Mouse (Mus musculus) C2C12 (cell line): Measurements from ENCODE around the gene Bmper. TPM values are rescaled to one million over a fixed set of nuclear protein-coding genes. Genes with fewer than 3 reads are reported as not detected.

ENCODE experiments used
- H3K27me3 ChIP-seq: one replicate; pipeline ENCODE4 v1.6.1; 2011; ENCODE audit not compliant: control insufficient read depth, insufficient read depth, insufficient read length
- H3K36me3 ChIP-seq: one replicate; pipeline ENCODE4 v1.6.1; 2011; ENCODE audit not compliant: control insufficient read depth, insufficient read depth
- H3K4me3 ChIP-seq: one replicate; pipeline ENCODE4 v1.5.1; 2011; ENCODE audit warnings: mild to moderate bottlenecking, control low read depth; ENCODE audit not compliant: poor library complexity, insufficient read depth, severe bottlenecking
- H3K79me2 ChIP-seq: one replicate; pipeline ENCODE4 v1.6.1; 2011; ENCODE audit not compliant: control insufficient read depth, insufficient read depth
- H3K79me3 ChIP-seq: one replicate; pipeline ENCODE4 v1.6.1; 2011; ENCODE audit warnings: low read depth, control low read depth
- H3ac ChIP-seq: one replicate; pipeline ENCODE3; 2011; ENCODE audit warnings: low read depth; ENCODE audit not compliant: control insufficient read depth, insufficient read length
- CEBPB ChIP-seq: IDR thresholded peaks from one replicate; pipeline ENCODE4 v1.6.1; 2011; ENCODE audit warnings: low read depth, mild to moderate bottlenecking, control low read depth, moderate library complexity
- CTCF ChIP-seq: IDR thresholded peaks from one replicate; pipeline ENCODE4 v1.5.1; 2011; ENCODE audit not compliant: control insufficient read depth, insufficient read depth, insufficient read length
- FOSL1 ChIP-seq: IDR thresholded peaks from one replicate; pipeline ENCODE4 v1.8.0; 2011; ENCODE audit warnings: mild to moderate bottlenecking, low read length; ENCODE audit not compliant: poor library complexity, insufficient read depth, severe bottlenecking
- MAX ChIP-seq: IDR thresholded peaks from one replicate; pipeline ENCODE4 v1.6.1; 2011; ENCODE audit warnings: mild to moderate bottlenecking, control low read depth
- MYOD1 ChIP-seq: IDR thresholded peaks from one replicate; pipeline ENCODE4 v1.6.1; 2011; ENCODE audit warnings: low read depth; ENCODE audit not compliant: control insufficient read depth, insufficient read length
- MYOG ChIP-seq: IDR thresholded peaks from one replicate; pipeline ENCODE4 v1.6.1; 2011; ENCODE audit not compliant: control insufficient read depth, insufficient read length; ENCODE audit errors: extremely low read depth
- USF1 ChIP-seq: IDR thresholded peaks from one replicate; pipeline ENCODE4 v1.6.1; 2011; ENCODE audit warnings: low read depth, mild to moderate bottlenecking, control low read depth, moderate library complexity
- polyA plus RNA-seq: library from polyadenylated mRNA; unstranded; fragments of >200 nt; fragmentation: generic; extraction: Trizol; gene quantifications from one replicate; pipeline ENCODE4 v1.2.1, GENCODE M21; 2012; ENCODE audit warnings: missing spikeins

Gene Bmper
- polyA plus RNA-seq, 1 experiment, result 1.2 TPM

GRCm38 (mm10) chr9:23438662-23439061 lies 215.8 kb downstream of the Bmper start:
- Histone ChIP-seq H3K4me3 (no peak overlapping the region), H3K79me3 (no peaks in the 10 kb centered on the region), H3K36me3 (no peaks in the 10 kb centered on the region), H3K27me3 (no peaks in the 10 kb centered on the region), H3K79me2 (no peaks in the 10 kb centered on the region), H3ac (no peak overlapping the region)
- no peak for TF ChIP-seq MAX
- TF ChIP-seq MYOD1, result no peak
- no peak for TF ChIP-seq MYOG
- no peak for TF ChIP-seq CEBPB
- TF ChIP-seq CTCF, result no peak
- TF ChIP-seq USF1, result no peak
- TF ChIP-seq FOSL1, result no peak

GRCm38 (mm10) chr9:23442168-23442567 lies 219.3 kb downstream of the Bmper start:
- H3K79me3 ChIP-seq, result no peaks in the 10 kb centered on the region
- H3K4me3 ChIP-seq, result no peak overlapping the region
- no peaks in the 10 kb centered on the region for H3K79me2 ChIP-seq
- no peaks in the 10 kb centered on the region for H3K27me3 ChIP-seq
- no peak overlapping the region for H3ac ChIP-seq
- TF ChIP-seq MYOD1 (no peak), CTCF (no peak), CEBPB (no peak), FOSL1 (no peak), USF1 (no peak), MYOG (no peak), MAX (no peak)
- no peaks in the 10 kb centered on the region for H3K36me3 ChIP-seq

GRCm38 (mm10) chr9:23444975-23445374 lies 222.1 kb downstream of the Bmper start:
- no peaks in the 10 kb centered on the region for H3K27me3 ChIP-seq
- TF ChIP-seq CEBPB (no peak), FOSL1 (no peak), USF1 (no peak), MYOG (no peak), MAX (no peak), MYOD1 (no peak), CTCF (no peak)

GRCm38 (mm10) chr9:23447271-23447961 lies 224.5 kb downstream of the Bmper start:
- H3K36me3 ChIP-seq, result no peaks in the 10 kb centered on the region
- no peak for TF ChIP-seq MYOG
- no peak for TF ChIP-seq MYOD1
- no peak for TF ChIP-seq FOSL1
- no peak for TF ChIP-seq CEBPB
- TF ChIP-seq MAX, result no peak
- TF ChIP-seq CTCF, result no peak
- H3K4me3 ChIP-seq, result no peak overlapping the region
- no peaks in the 10 kb centered on the region for H3K79me2 ChIP-seq
- no peak overlapping the region for H3ac ChIP-seq
- no peaks in the 10 kb centered on the region for H3K27me3 ChIP-seq
- H3K79me3 ChIP-seq, result no peaks in the 10 kb centered on the region

More at GRCm38 (mm10) chr9:23444975-23445374, 222.1 kb downstream of the Bmper start:
- Histone ChIP-seq H3K79me2 (no peaks in the 10 kb centered on the region), H3K79me3 (no peaks in the 10 kb centered on the region), H3K36me3 (no peaks in the 10 kb centered on the region), H3ac (no peak overlapping the region), H3K4me3 (no peak overlapping the region)

- Histone ChIP-seq H3K36me3 (no peaks in the 10 kb centered on the region), H3ac (no peak overlapping the region), H3K27me3 (no peaks in the 10 kb centered on the region), H3K79me3 (no peaks in the 10 kb centered on the region), H3K4me3 (no peak overlapping the region), H3K79me2 (no peaks in the 10 kb centered on the region)
- TF ChIP-seq MAX (no peak), MYOG (no peak), MYOD1 (no peak), USF1 (no peak), CEBPB (no peak), CTCF (no peak), FOSL1 (no peak)
These were observed 230.4 kb downstream of the Bmper start for GRCm38 (mm10) chr9:23453309-23453708.

GRCm38 (mm10) chr9:23457186-23457585 lies 234.3 kb downstream of the Bmper start:
- peaks cover 6% of the 10 kb centered on the region for H3K79me2 ChIP-seq
- no peak overlapping the region for H3K4me3 ChIP-seq
- no peaks in the 10 kb centered on the region for H3K36me3 ChIP-seq
- H3K79me3 ChIP-seq, result no peaks in the 10 kb centered on the region
- TF ChIP-seq USF1, result no peak
- no peak for TF ChIP-seq CEBPB
- TF ChIP-seq MAX, result no peak
- no peaks in the 10 kb centered on the region for H3K27me3 ChIP-seq
- no peak overlapping the region for H3ac ChIP-seq
